1 mouse cellular context compared by ENCODE assay signal in genomic region chr11:62537590-62537989, GRCm38 (mm10).
TF ChIP-seq lines count a peak whose summit lies in the region.

No protein-coding gene starts in this region.

TF ChIP-seq in CH12.LX, 34 proteins besides CTCF, POLR2A, EP300 and RAD21 (continued from another document):
- no peak for TF ChIP-seq UBTF (IDR thresholded peaks at IDR 0.05; ENCODE audit: low read depth, low read length)
- no peak for TF ChIP-seq KAT2A (IDR thresholded peaks at IDR 0.05; ENCODE audit: insufficient replicate concordance, low read length)
- no peak for TF ChIP-seq CHD2 (IDR thresholded peaks at IDR 0.05; ENCODE audit: low read length)
- TF ChIP-seq MEF2A (IDR thresholded peaks at IDR 0.05; ENCODE audit: borderline replicate concordance, low read depth, low read length): no peak
- TF ChIP-seq ETS1 (conservative IDR thresholded peaks at IDR 0.05; ENCODE audit: low read depth, low read length): no peak
- TF ChIP-seq POLR2AphosphoS2 (IDR thresholded peaks at IDR 0.05; ENCODE audit: low read depth, low read length): no peak
- no peak for TF ChIP-seq NELFE (IDR thresholded peaks at IDR 0.05; ENCODE audit: low read depth, low read length)
- TF ChIP-seq ZKSCAN1 (IDR thresholded peaks at IDR 0.05; ENCODE audit: borderline replicate concordance, low read depth, low read length): no peak
